Mouse (Mus musculus) spleen, adult 2 months (tissue): Measurements from ENCODE around the gene Nceh1.

Source experiments
- CTCF ChIP-seq: fragments of 200-500 bp; IDR thresholded peaks from 2 replicates; pipeline ENCODE4 v1.5.1; 2011; ENCODE audit warnings: mild to moderate bottlenecking, inconsistent platforms; ENCODE audit not compliant: insufficient read depth, insufficient read length, insufficient replicate concordance; ENCODE audit errors: extremely low read depth
- POLR2A ChIP-seq: fragments of 200-500 bp; IDR thresholded peaks from 2 replicates; pipeline ENCODE4 v1.6.1; 2011; ENCODE audit warnings: low read depth, low read length, inconsistent platforms

GRCm38 (mm10) chr3:27288909-27289308 is 106.1 kb downstream of the Nceh1 start:
- TF ChIP-seq POLR2A (no peak), CTCF (no peak)
